In genomic region chr8:105373032-105373431, GRCm38 (mm10) we compare ENCODE assay signal across 14 mouse cellular contexts. TPM values are rescaled to one million over a fixed set of nuclear protein-coding genes. Genes with fewer than 3 reads are reported as not detected.
DNase-seq lines count a peak whose midpoint lies in the region; ATAC-seq and TF ChIP-seq lines count a peak whose summit lies in the region.
"Had no signal": no experiment of that assay in that cellular context is flagged by ENCODE, and none has a peak within 500 bp of the region (broad histone marks: within the 10 kb centered on the region; RNA-seq: fewer than 3 reads in every experiment).

Gene Plekhg4, plus strand, starts transcription at chr8:105373274.

- H3K4me3 ChIP-seq in hindbrain, embryonic 12.5 days, result no peak within 1 kb of the TSS
- no peak within 1 kb of the TSS for H3K4me3 ChIP-seq in hindbrain, embryonic 16.5 days (ENCODE audit: low read length)
- peak within 1 kb of the TSS; percentile 48; the same call in 1 of the 2 replicates for H3K4me3 ChIP-seq in ES-Bruce4 (ENCODE audit: low read depth, low read length)
- peak within 1 kb of the TSS; percentile 49 for H3K4me3 ChIP-seq in embryonic facial prominence, embryonic 10.5 days
- H3K4me3 ChIP-seq in midbrain, embryonic 11.5 days (ENCODE audit: low read depth, low read length), result no peak within 1 kb of the TSS

- TF ChIP-seq CTCF in ES-Bruce4 (IDR thresholded peaks at IDR 0.05; ENCODE audit: low read depth, low read length), result no peak

- TF ChIP-seq EP300 in ES-Bruce4 (IDR thresholded peaks at IDR 0.05; ENCODE audit: insufficient read depth, low read depth, low read length), result no peak

- intact Hi-C loops in gastrocnemius, postnatal 14 days (cut with DNase I; ENCODE audit: low total_unique reads), result loop anchor here (5.0 kb wide), 1 partner anchor 34 kb away; no protein-coding TSS in a partner anchor

- 65% methylated on average over 2 of the region's 2 CpGs for whole genome bisulfite sequencing in hindbrain, embryonic 12.5 days
- WGBS in hindbrain, embryonic 16.5 days, result 51% methylated on average over 2 of the region's 2 CpGs
- WGBS in embryonic facial prominence, embryonic 10.5 days, result 56% methylated on average over 2 of the region's 2 CpGs
- WGBS in midbrain, embryonic 11.5 days, result 61% methylated on average over 2 of the region's 2 CpGs

- no peak for ATAC-seq in hindbrain, embryonic 12.5 days (ENCODE audit: low FRiP score)
- ATAC-seq in hindbrain, embryonic 16.5 days, result no peak
- no peak for ATAC-seq in midbrain, embryonic 11.5 days (ENCODE audit: low FRiP score)

- peaks cover 6% of the 10 kb centered on the region; the same call in 1 of the 2 replicates for H3K36me3 ChIP-seq in hindbrain, embryonic 12.5 days
- H3K36me3 ChIP-seq in hindbrain, embryonic 16.5 days (ENCODE audit: control insufficient read depth, insufficient read depth, low read length), result no peaks in the 10 kb centered on the region; the same call in 1 of the 2 replicates
- no peaks in the 10 kb centered on the region for H3K36me3 ChIP-seq in ES-Bruce4 (ENCODE audit: control insufficient read depth, insufficient read depth, low read length, poor library complexity, severe bottlenecking)
- H3K36me3 ChIP-seq in embryonic facial prominence, embryonic 10.5 days (replicated peaks), result peaks cover 21% of the 10 kb centered on the region
- no peaks in the 10 kb centered on the region for H3K36me3 ChIP-seq in midbrain, embryonic 11.5 days (ENCODE audit: control insufficient read depth, insufficient read depth, low read length)
- H3K36me3 ChIP-seq: G1E had no signal

- no peak within 1 kb of the TSS for H3K9ac ChIP-seq in hindbrain, embryonic 12.5 days
- no peak within 1 kb of the TSS for H3K9ac ChIP-seq in hindbrain, embryonic 16.5 days (ENCODE audit: low read depth, low read length)
- H3K9ac ChIP-seq in ES-Bruce4 (ENCODE audit: low read depth, poor library complexity, severe bottlenecking), result no peak within 1 kb of the TSS
- H3K9ac ChIP-seq in midbrain, embryonic 11.5 days (ENCODE audit: low read length), result no peak within 1 kb of the TSS

- no peak for TF ChIP-seq POLR2A in ES-Bruce4 (IDR thresholded peaks at IDR 0.05; ENCODE audit: insufficient read depth, low read length)

- no peak within 1 kb of the TSS for H3K27ac ChIP-seq in hindbrain, embryonic 12.5 days
- no peak within 1 kb of the TSS for H3K27ac ChIP-seq in hindbrain, embryonic 16.5 days (ENCODE audit: low read depth, low read length)
- H3K27ac ChIP-seq in ES-Bruce4 (ENCODE audit: insufficient read depth, low read length), result no peak within 1 kb of the TSS
- H3K27ac ChIP-seq in embryonic facial prominence, embryonic 10.5 days (replicated peaks), result no peak within 1 kb of the TSS
- H3K27ac ChIP-seq in midbrain, embryonic 11.5 days (ENCODE audit: low read depth, low read length), result no peak within 1 kb of the TSS

- no peaks in the 10 kb centered on the region for H3K27me3 ChIP-seq in hindbrain, embryonic 12.5 days
- H3K27me3 ChIP-seq in hindbrain, embryonic 16.5 days (replicated peaks; ENCODE audit: control insufficient read depth, insufficient read depth, low read length), result no peaks in the 10 kb centered on the region
- H3K27me3 ChIP-seq in ES-Bruce4 (ENCODE audit: control insufficient read depth, insufficient read depth, low read length, poor library complexity, severe bottlenecking), result no peaks in the 10 kb centered on the region
- H3K27me3 ChIP-seq in embryonic facial prominence, embryonic 10.5 days (replicated peaks; ENCODE audit: low read depth, poor library complexity, severe bottlenecking), result 0 out of 2 replicates have a peak, but pooled peaks cover 11% of the 10 kb centered on the region
- no peaks in the 10 kb centered on the region for H3K27me3 ChIP-seq in midbrain, embryonic 11.5 days (ENCODE audit: control insufficient read depth, insufficient read depth, low read length)

- H3K4me1 ChIP-seq in hindbrain, embryonic 12.5 days, result peaks cover 12% of the 10 kb centered on the region; the same call in 1 of the 2 replicates
- no peaks in the 10 kb centered on the region for H3K4me1 ChIP-seq in hindbrain, embryonic 16.5 days (ENCODE audit: control insufficient read depth, insufficient read depth, low read depth, low read length)
- peaks cover 4% of the 10 kb centered on the region for H3K4me1 ChIP-seq in ES-Bruce4 (ENCODE audit: control insufficient read depth, insufficient read depth, low read length)
- H3K4me1 ChIP-seq in embryonic facial prominence, embryonic 10.5 days, result peaks cover 24% of the 10 kb centered on the region
- H3K4me1 ChIP-seq in midbrain, embryonic 11.5 days (ENCODE audit: control insufficient read depth, insufficient read depth, low read length), result no peaks in the 10 kb centered on the region

- peak within 1 kb of the TSS; percentile 45; the same call in 1 of the 2 replicates for H3K4me2 ChIP-seq in hindbrain, embryonic 12.5 days (replicated peaks)
- H3K4me2 ChIP-seq in hindbrain, embryonic 16.5 days (ENCODE audit: low read length), result no peak within 1 kb of the TSS
- peak within 1 kb of the TSS; percentile 37 for H3K4me2 ChIP-seq in midbrain, embryonic 11.5 days

- DNase-seq in embryonic facial prominence, embryonic 10.5 days (ENCODE audit: low spot score), result no peak
- DNase-seq in midbrain, embryonic 11.5 days (ENCODE audit: low spot score, missing footprints), result no peak
- no peak for DNase-seq in B cell, adult 2 months
- DNase-seq in gastrocnemius, postnatal 14 days, result no peak
- DNase-seq in c-Kit-positive CD71-positive TER-119-positive erythroid progenitor cells, embryonic 14.5 days (ENCODE audit: low spot score), result no peak
- DNase-seq: gastrocnemius, postnatal 25 days; heart, postnatal 36 days; kidney, postnatal 25 days; lung, postnatal 10 days; thymus, adult 2 months had no signal

- peaks cover 5% of the 10 kb centered on the region; the same call in 1 of the 2 replicates for H3K9me3 ChIP-seq in hindbrain, embryonic 12.5 days (replicated peaks)
- no peaks in the 10 kb centered on the region for H3K9me3 ChIP-seq in hindbrain, embryonic 16.5 days (ENCODE audit: control insufficient read depth, low read length)
- H3K9me3 ChIP-seq in ES-Bruce4 (replicated peaks; ENCODE audit: control insufficient read depth, insufficient read depth, low read length, poor library complexity, severe bottlenecking), result no peaks in the 10 kb centered on the region
- no peaks in the 10 kb centered on the region for H3K9me3 ChIP-seq in embryonic facial prominence, embryonic 10.5 days
- peaks cover 3% of the 10 kb centered on the region; the same call in 1 of the 2 replicates for H3K9me3 ChIP-seq in midbrain, embryonic 11.5 days (ENCODE audit: control insufficient read depth, low read length)

RNA-seq across cellular contexts. Expression of gene Plekhg4, which starts in this region (rescaled TPM):
- 0.59 and 0.93 TPM in 2 replicates for polyA plus RNA-seq in hindbrain, embryonic 12.5 days (2016; fragmentation: Nextera tagmentation; extraction: Ambion mirVana)
- 1.8 and 2.1 TPM in 2 replicates for polyA plus RNA-seq in hindbrain, embryonic 16.5 days (2015; fragmentation: Nextera tagmentation; extraction: Ambion mirVana)
- 2.6 and 3.2 TPM in 2 replicates for polyA plus RNA-seq in ES-Bruce4 (2011; ENCODE audit: insufficient read depth, insufficient read length, low read depth, missing spikeins)
- 0.34 and 0.83 TPM in 2 replicates for polyA plus RNA-seq in embryonic facial prominence, embryonic 10.5 days (2016; fragmentation: Nextera tagmentation; extraction: Ambion mirVana)
- 0.55 and 0.61 TPM in 2 replicates for polyA plus RNA-seq in midbrain, embryonic 11.5 days (2014; fragmentation: Nextera tagmentation; extraction: Ambion mirVana)
- under 1 TPM; 0.07 to 0.08 TPM for total RNA-seq in gastrocnemius, postnatal 14 days (2021)
- total RNA-seq: heart, postnatal 36 days had no signal

Comparison
In these comparisons a context has a peak if more than half of its experiments do, and no peak if none do; other contexts are left out.
1. H3K4me3 ChIP-seq: peak in ES-Bruce4 (single experiment) and embryonic facial prominence, embryonic 10.5 days (single experiment); none in hindbrain, embryonic 12.5 days (single experiment), hindbrain, embryonic 16.5 days (single experiment) and midbrain, embryonic 11.5 days (single experiment).